In the genomic region with DNA sequence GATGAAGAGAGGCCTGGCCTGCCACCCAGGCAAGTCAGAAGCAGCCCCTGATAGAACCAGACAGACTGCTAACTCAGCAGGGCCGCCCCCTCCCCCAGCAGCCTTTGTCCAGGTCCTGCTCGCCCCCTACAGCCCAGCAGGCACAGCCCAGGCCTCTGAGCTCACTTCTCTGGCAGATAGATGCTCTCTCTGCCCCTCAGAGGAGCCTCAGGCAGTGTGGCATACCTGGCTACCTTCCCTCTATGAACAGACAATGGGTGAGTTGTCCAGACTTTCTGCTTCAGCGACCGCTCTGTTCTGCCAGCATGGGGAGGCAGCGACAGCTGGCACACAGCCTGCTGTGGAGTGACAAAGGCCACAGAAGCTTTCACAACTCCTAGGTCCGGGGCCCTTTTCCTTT, we compare ENCODE assay signal across 9 mouse cellular contexts. TPM values are rescaled to one million over a fixed set of nuclear protein-coding genes. Genes with fewer than 3 reads are reported as not detected.
DNase-seq lines count a peak whose midpoint lies in the region; ATAC-seq and TF ChIP-seq lines count a peak whose summit lies in the region.
"Had no signal": no experiment of that assay in that cellular context is flagged by ENCODE, and none has a peak within 500 bp of the region (broad histone marks: within the 10 kb centered on the region; RNA-seq: fewer than 3 reads in every experiment).

No protein-coding gene starts in this region.

- peaks cover 30% of the 10 kb centered on the region for H3K4me1 ChIP-seq in limb, embryonic 12.5 days (replicated peaks)
- H3K4me1 ChIP-seq in thymus, adult 2 months (replicated peaks; ENCODE audit: control insufficient read depth, insufficient read depth, low read length), result peaks cover 20% of the 10 kb centered on the region

- no peak overlapping the region for H3K4me2 ChIP-seq in limb, embryonic 12.5 days

- no peak overlapping the region; the same call in 1 of the 2 replicates for H3K9ac ChIP-seq in limb, embryonic 12.5 days (replicated peaks)

- TF ChIP-seq CTCF in gastrocnemius, adult 2 months (IDR thresholded peaks at IDR 0.05), result no peak
- no peak for TF ChIP-seq CTCF in thymus, adult 2 months (IDR thresholded peaks at IDR 0.05; ENCODE audit: borderline replicate concordance, control insufficient read depth, extremely low read depth, insufficient read depth, low read length, poor library complexity)

- peaks cover 32% of the 10 kb centered on the region for H3K27me3 ChIP-seq in limb, embryonic 12.5 days
- H3K27me3 ChIP-seq in thymus, adult 2 months (ENCODE audit: control insufficient read depth, insufficient read depth, low read length), result no peaks in the 10 kb centered on the region

- H3K9me3 ChIP-seq in limb, embryonic 12.5 days, result no peaks in the 10 kb centered on the region

- no peak for TF ChIP-seq POLR2A in thymus, adult 2 months (IDR thresholded peaks at IDR 0.05; ENCODE audit: control insufficient read depth, extremely low read depth, insufficient read depth, low read length, poor library complexity)

- no peaks in the 10 kb centered on the region for H3K36me3 ChIP-seq in limb, embryonic 12.5 days
- no peaks in the 10 kb centered on the region for H3K36me3 ChIP-seq in thymus, adult 2 months (ENCODE audit: control insufficient read depth, insufficient read depth, low read length)
- H3K36me3 ChIP-seq: G1E had no signal

- no peak for ATAC-seq in limb, embryonic 12.5 days (ENCODE audit: insufficient number of reproducible peaks, insufficient read depth, low FRiP score, low TSS enrichment, low read depth)

- no peak for DNase-seq in gastrocnemius, adult 2 months
- DNase-seq in gastrocnemius, postnatal 10 days, result no peak
- DNase-seq in A20 (ENCODE audit: low read depth, low spot score), result peak; percentile 36
- DNase-seq in embryo, embryonic 11 days, result peak; percentile 55
- DNase-seq in thymus, adult 2 months, result no peak
- no peak for DNase-seq in lung, postnatal 4 days
- no peak for DNase-seq in gastrocnemius, postnatal 25 days

- H3K4me3 ChIP-seq in gastrocnemius, adult 2 months, result peak overlapping the region; percentile 1
- H3K4me3 ChIP-seq in limb, embryonic 12.5 days (replicated peaks), result no peak overlapping the region
- H3K4me3 ChIP-seq in thymus, adult 2 months (ENCODE audit: control insufficient read depth, insufficient read depth, low read length), result no peak overlapping the region

- intact Hi-C loops in gastrocnemius, adult 2 months (cut with DNase I), result no loop called here

- 0 out of 2 replicates have a peak overlapping the region, but pooled peaks have one; percentile 2 for H3K27ac ChIP-seq in gastrocnemius, adult 2 months
- peak overlapping the region; percentile 41; the same call in 1 of the 2 replicates for H3K27ac ChIP-seq in limb, embryonic 12.5 days
- no peak overlapping the region for H3K27ac ChIP-seq in thymus, adult 2 months (ENCODE audit: control insufficient read depth, insufficient read depth, low read length)

- WGBS in limb, embryonic 12.5 days, result 51% methylated on average over 5 of the region's 6 CpGs
- 90% methylated on average over 6 of the region's 6 CpGs for WGBS in thymus, adult 2 months

RNA-seq across cellular contexts. Expression of a gene that starts 3.6 kb away (rescaled TPM):
- total RNA-seq in gastrocnemius, adult 2 months (2021), result 1 to 10 TPM; 1.7 to 2.3 TPM
- 10 to 100 TPM in 1 of 2 experiments, 1 to 10 TPM in 1; 8.0 to 10.5 TPM for total RNA-seq in gastrocnemius, postnatal 10 days (2021)
- 6.2 and 6.5 TPM in 2 replicates for polyA plus RNA-seq in limb, embryonic 12.5 days (2016; fragmentation: Nextera tagmentation; extraction: Ambion mirVana)
- 10.5 and 14.2 TPM in 2 replicates for polyA plus RNA-seq in thymus, adult 2 months (2012; rRNA removed)
- total RNA-seq in gastrocnemius, postnatal 25 days (2021), result 1 to 10 TPM; 1.2 to 2.3 TPM
- polyA plus RNA-seq: G1E had no signal

RNA-seq across cellular contexts. Expression of a gene that starts 19.7 kb away (rescaled TPM):
- 10 to 100 TPM in 1 of 2 experiments, 1 to 10 TPM in 1; 6.2 to 24.0 TPM for total RNA-seq in gastrocnemius, adult 2 months (2021)
- total RNA-seq in gastrocnemius, postnatal 10 days (2021), result 10 to 100 TPM in 1 of 2 experiments, 1 to 10 TPM in 1; 6.2 to 28.1 TPM
- 19.9 and 22.1 TPM in 2 replicates for polyA plus RNA-seq in limb, embryonic 12.5 days (2016; fragmentation: Nextera tagmentation; extraction: Ambion mirVana)
- 5.9 and 6.5 TPM in 2 replicates for polyA plus RNA-seq in thymus, adult 2 months (2012; rRNA removed)
- 1 to 10 TPM; 1.5 to 7.2 TPM for total RNA-seq in gastrocnemius, postnatal 25 days (2021)
- total RNA-seq: G1E had no signal
- polyA plus RNA-seq: G1E had no signal

RNA-seq across cellular contexts. Expression of a gene that starts 41.3 kb away (rescaled TPM):
- 1 to 10 TPM; 7.7 to 7.9 TPM for total RNA-seq in gastrocnemius, adult 2 months (2021)
- total RNA-seq in gastrocnemius, postnatal 10 days (2021), result 10 to 100 TPM; 19.5 to 19.8 TPM
- polyA plus RNA-seq in limb, embryonic 12.5 days (2016; fragmentation: Nextera tagmentation; extraction: Ambion mirVana), result 262 and 269 TPM in 2 replicates
- 42.6 and 50.1 TPM in 2 replicates for polyA plus RNA-seq in thymus, adult 2 months (2012; rRNA removed)
- 1 to 10 TPM; 7.9 to 8.4 TPM for total RNA-seq in gastrocnemius, postnatal 25 days (2021)
- polyA plus RNA-seq: G1E had no signal

RNA-seq across cellular contexts. Expression of a gene that starts 46.6 kb away (rescaled TPM):
- total RNA-seq in gastrocnemius, adult 2 months (2021), result under 1 TPM; 0.03 TPM
- total RNA-seq in gastrocnemius, postnatal 10 days (2021), result under 1 TPM; 0.16 to 0.23 TPM
- polyA plus RNA-seq in limb, embryonic 12.5 days (2016; fragmentation: Nextera tagmentation; extraction: Ambion mirVana), result 0.06 TPM in 2 replicates
- 0.04 TPM in 2 replicates for polyA plus RNA-seq in thymus, adult 2 months (2012; rRNA removed)
- under 1 TPM; 0.03 to 0.13 TPM for total RNA-seq in gastrocnemius, postnatal 25 days (2021)
- polyA plus RNA-seq: G1E had no signal

Comparison
In these comparisons a context has a peak if more than half of its experiments do, and no peak if none do; other contexts are left out.
1. DNase-seq: peak in A20 (single experiment) and embryo, embryonic 11 days (single experiment); none in gastrocnemius, adult 2 months (single experiment), gastrocnemius, postnatal 10 days (single experiment), thymus, adult 2 months (single experiment), lung, postnatal 4 days (0 of 2) and gastrocnemius, postnatal 25 days (single experiment).